Comparison of ENCODE assay signal across 10 mouse cellular contexts in genomic region chr7:6285366-6285765, GRCm38 (mm10). TPM values are rescaled to one million over a fixed set of nuclear protein-coding genes. Genes with fewer than 3 reads are reported as not detected.
DNase-seq lines count a peak whose midpoint lies in the region; ATAC-seq lines count a peak whose summit lies in the region.
"Had no signal": no experiment of that assay in that cellular context is flagged by ENCODE, and none has a peak within 500 bp of the region (broad histone marks: within the 10 kb centered on the region; RNA-seq: fewer than 3 reads in every experiment).

No protein-coding gene starts in this region.

- 0 out of 2 replicates have a peak overlapping the region, but pooled peaks have one; percentile 71 for H3K4me2 ChIP-seq in forebrain, embryonic 13.5 days
- H3K4me2 ChIP-seq in forebrain, embryonic 16.5 days (ENCODE audit: low read length), result no peak overlapping the region
- H3K4me2 ChIP-seq in midbrain, embryonic 12.5 days (replicated peaks), result peak overlapping the region; percentile 81
- no peak overlapping the region for H3K4me2 ChIP-seq in midbrain, embryonic 16.5 days (ENCODE audit: low read length)
- peak overlapping the region; percentile 76; the same call in 1 of the 2 replicates for H3K4me2 ChIP-seq in limb, embryonic 13.5 days (replicated peaks)

- no peak overlapping the region for H3K27ac ChIP-seq in forebrain, embryonic 13.5 days
- no peak overlapping the region for H3K27ac ChIP-seq in forebrain, embryonic 16.5 days (ENCODE audit: low read length)
- H3K27ac ChIP-seq in midbrain, embryonic 12.5 days (replicated peaks), result no peak overlapping the region
- H3K27ac ChIP-seq in midbrain, embryonic 16.5 days (ENCODE audit: low read length), result no peak overlapping the region
- no peak overlapping the region; the same call in 1 of the 2 replicates for H3K27ac ChIP-seq in limb, embryonic 13.5 days

- H3K36me3 ChIP-seq in forebrain, embryonic 13.5 days (ENCODE audit: poor library complexity, severe bottlenecking), result no peaks in the 10 kb centered on the region
- no peaks in the 10 kb centered on the region for H3K36me3 ChIP-seq in forebrain, embryonic 16.5 days (ENCODE audit: control insufficient read depth, insufficient read depth)
- peaks cover 4% of the 10 kb centered on the region; the same call in 1 of the 2 replicates for H3K36me3 ChIP-seq in midbrain, embryonic 12.5 days
- H3K36me3 ChIP-seq in midbrain, embryonic 16.5 days (ENCODE audit: control insufficient read depth, insufficient read depth, low read length), result no peaks in the 10 kb centered on the region; the same call in 1 of the 2 replicates
- peaks cover 6% of the 10 kb centered on the region for H3K36me3 ChIP-seq in limb, embryonic 13.5 days
- H3K36me3 ChIP-seq in splenic B cell, adult 2 months (ENCODE audit: control insufficient read depth, insufficient read depth, low read length, poor library complexity, severe bottlenecking), result no peaks in the 10 kb centered on the region

- peak; percentile 86 for DNase-seq in splenic B cell, adult 2 months (ENCODE audit: low read depth, low spot score)
- no peak for DNase-seq in retina, embryonic 14.5 days (ENCODE audit: low spot score)
- no peak for DNase-seq in adrenal gland, adult (ENCODE audit: inconsistent age in 2 of 2, low spot score in 1 of 2)
- DNase-seq: gastrocnemius, postnatal 25 days; retina, postnatal 1 day had no signal

- peaks cover 23% of the 10 kb centered on the region for H3K4me1 ChIP-seq in forebrain, embryonic 13.5 days
- H3K4me1 ChIP-seq in forebrain, embryonic 16.5 days (replicated peaks; ENCODE audit: control insufficient read depth, insufficient read depth, low read length), result peaks cover 21% of the 10 kb centered on the region
- H3K4me1 ChIP-seq in midbrain, embryonic 12.5 days, result peaks cover 14% of the 10 kb centered on the region
- H3K4me1 ChIP-seq in midbrain, embryonic 16.5 days (ENCODE audit: control insufficient read depth, insufficient read depth, low read length), result peaks cover 20% of the 10 kb centered on the region
- peaks cover 17% of the 10 kb centered on the region for H3K4me1 ChIP-seq in limb, embryonic 13.5 days

- H3K9ac ChIP-seq in forebrain, embryonic 13.5 days, result no peak overlapping the region
- H3K9ac ChIP-seq in forebrain, embryonic 16.5 days (replicated peaks; ENCODE audit: low read depth, low read length), result no peak overlapping the region
- no peak overlapping the region for H3K9ac ChIP-seq in midbrain, embryonic 12.5 days (replicated peaks)
- no peak overlapping the region for H3K9ac ChIP-seq in midbrain, embryonic 16.5 days (ENCODE audit: low read depth, low read length)
- no peak overlapping the region for H3K9ac ChIP-seq in limb, embryonic 13.5 days

- WGBS in forebrain, embryonic 13.5 days, result 88% methylated on average over 6 of the region's 6 CpGs
- WGBS in forebrain, embryonic 16.5 days, result 91% methylated on average over 6 of the region's 6 CpGs
- WGBS in midbrain, embryonic 12.5 days, result 91% methylated on average over 6 of the region's 6 CpGs
- 93% methylated on average over 6 of the region's 6 CpGs for WGBS in midbrain, embryonic 16.5 days
- WGBS in limb, embryonic 13.5 days, result 89% methylated on average over 6 of the region's 6 CpGs

- H3K27me3 ChIP-seq in forebrain, embryonic 13.5 days, result no peaks in the 10 kb centered on the region
- H3K27me3 ChIP-seq in forebrain, embryonic 16.5 days (replicated peaks; ENCODE audit: control insufficient read depth, insufficient read depth, low read length), result no peaks in the 10 kb centered on the region
- no peaks in the 10 kb centered on the region for H3K27me3 ChIP-seq in midbrain, embryonic 12.5 days
- H3K27me3 ChIP-seq in midbrain, embryonic 16.5 days (ENCODE audit: control insufficient read depth, insufficient read depth, low read depth, low read length), result no peaks in the 10 kb centered on the region
- H3K27me3 ChIP-seq in limb, embryonic 13.5 days, result no peaks in the 10 kb centered on the region
- no peaks in the 10 kb centered on the region for H3K27me3 ChIP-seq in splenic B cell, adult 2 months (ENCODE audit: control insufficient read depth, insufficient read depth, low read length, poor library complexity, severe bottlenecking)

- no peaks in the 10 kb centered on the region for H3K9me3 ChIP-seq in forebrain, embryonic 13.5 days (replicated peaks)
- no peaks in the 10 kb centered on the region for H3K9me3 ChIP-seq in forebrain, embryonic 16.5 days (ENCODE audit: control insufficient read depth, low read length)
- H3K9me3 ChIP-seq in midbrain, embryonic 12.5 days, result no peaks in the 10 kb centered on the region
- H3K9me3 ChIP-seq in midbrain, embryonic 16.5 days (replicated peaks; ENCODE audit: control insufficient read depth, low read length, poor library complexity, severe bottlenecking), result no peaks in the 10 kb centered on the region
- H3K9me3 ChIP-seq in limb, embryonic 13.5 days, result no peaks in the 10 kb centered on the region

- no peak overlapping the region for H3K4me3 ChIP-seq in forebrain, embryonic 13.5 days
- H3K4me3 ChIP-seq in forebrain, embryonic 16.5 days (replicated peaks; ENCODE audit: low read length), result no peak overlapping the region
- no peak overlapping the region; the same call in 1 of the 2 replicates for H3K4me3 ChIP-seq in midbrain, embryonic 12.5 days
- no peak overlapping the region for H3K4me3 ChIP-seq in midbrain, embryonic 16.5 days (ENCODE audit: low read depth, low read length)
- peak overlapping the region; percentile 55; the same call in 1 of the 2 replicates for H3K4me3 ChIP-seq in limb, embryonic 13.5 days

- no peak for ATAC-seq in forebrain, embryonic 13.5 days
- ATAC-seq in forebrain, embryonic 16.5 days, result no peak
- no peak for ATAC-seq in midbrain, embryonic 12.5 days (ENCODE audit: low FRiP score, low read depth)
- ATAC-seq in midbrain, embryonic 16.5 days, result no peak
- ATAC-seq in limb, embryonic 13.5 days (ENCODE audit: low FRiP score, low read depth), result no peak

RNA-seq across cellular contexts. Expression of gene Zfp667, which starts 1.0 kb away (rescaled TPM):
- polyA plus RNA-seq in forebrain, embryonic 13.5 days (2015; fragmentation: Nextera tagmentation; extraction: Ambion mirVana), result 14.8 and 16.5 TPM in 2 replicates
- 13.0 and 17.1 TPM in 2 replicates for polyA plus RNA-seq in forebrain, embryonic 16.5 days (2015; fragmentation: Nextera tagmentation; extraction: Ambion mirVana)
- 11.4 and 14.2 TPM in 2 replicates for polyA plus RNA-seq in midbrain, embryonic 12.5 days (2016; fragmentation: Nextera tagmentation; extraction: Ambion mirVana)
- polyA plus RNA-seq in midbrain, embryonic 16.5 days (2015; fragmentation: Nextera tagmentation; extraction: Ambion mirVana), result 14.9 and 17.7 TPM in 2 replicates
- 10.0 and 11.9 TPM in 2 replicates for polyA plus RNA-seq in limb, embryonic 13.5 days (2015; fragmentation: Nextera tagmentation; extraction: Ambion mirVana)

RNA-seq across cellular contexts. Expression of gene Epp13, which starts 32.9 kb away (rescaled TPM):
- polyA plus RNA-seq in forebrain, embryonic 13.5 days (2015; fragmentation: Nextera tagmentation; extraction: Ambion mirVana), result not detected in 2 replicates
- polyA plus RNA-seq in forebrain, embryonic 16.5 days (2015; fragmentation: Nextera tagmentation; extraction: Ambion mirVana), result not detected in 2 replicates
- not detected in 2 replicates for polyA plus RNA-seq in midbrain, embryonic 12.5 days (2016; fragmentation: Nextera tagmentation; extraction: Ambion mirVana)
- not detected in 2 replicates for polyA plus RNA-seq in midbrain, embryonic 16.5 days (2015; fragmentation: Nextera tagmentation; extraction: Ambion mirVana)
- not detected in 2 replicates for polyA plus RNA-seq in limb, embryonic 13.5 days (2015; fragmentation: Nextera tagmentation; extraction: Ambion mirVana)

RNA-seq across cellular contexts. Expression of gene Zfp583, which starts 45.7 kb away (rescaled TPM):
- polyA plus RNA-seq in forebrain, embryonic 13.5 days (2015; fragmentation: Nextera tagmentation; extraction: Ambion mirVana), result 9.2 and 9.9 TPM in 2 replicates
- 14.5 and 15.8 TPM in 2 replicates for polyA plus RNA-seq in forebrain, embryonic 16.5 days (2015; fragmentation: Nextera tagmentation; extraction: Ambion mirVana)
- 7.9 and 8.7 TPM in 2 replicates for polyA plus RNA-seq in midbrain, embryonic 12.5 days (2016; fragmentation: Nextera tagmentation; extraction: Ambion mirVana)
- polyA plus RNA-seq in midbrain, embryonic 16.5 days (2015; fragmentation: Nextera tagmentation; extraction: Ambion mirVana), result 16.9 and 17.4 TPM in 2 replicates
- polyA plus RNA-seq in limb, embryonic 13.5 days (2015; fragmentation: Nextera tagmentation; extraction: Ambion mirVana), result 9.3 and 9.6 TPM in 2 replicates

RNA-seq across cellular contexts. Expression of gene Gm3854, which starts 58.2 kb away (rescaled TPM):
- 4.1 and 4.9 TPM in 2 replicates for polyA plus RNA-seq in forebrain, embryonic 13.5 days (2015; fragmentation: Nextera tagmentation; extraction: Ambion mirVana)
- polyA plus RNA-seq in forebrain, embryonic 16.5 days (2015; fragmentation: Nextera tagmentation; extraction: Ambion mirVana), result 5.2 and 5.8 TPM in 2 replicates
- polyA plus RNA-seq in midbrain, embryonic 12.5 days (2016; fragmentation: Nextera tagmentation; extraction: Ambion mirVana), result 4.5 and 4.8 TPM in 2 replicates
- 8.6 TPM in 2 replicates for polyA plus RNA-seq in midbrain, embryonic 16.5 days (2015; fragmentation: Nextera tagmentation; extraction: Ambion mirVana)
- polyA plus RNA-seq in limb, embryonic 13.5 days (2015; fragmentation: Nextera tagmentation; extraction: Ambion mirVana), result 3.2 and 3.3 TPM in 2 replicates

Comparison
In these comparisons a context has a peak if more than half of its experiments do, and no peak if none do; other contexts are left out.
1. H3K4me2 ChIP-seq: peak in forebrain, embryonic 13.5 days (single experiment), midbrain, embryonic 12.5 days (single experiment) and limb, embryonic 13.5 days (single experiment); none in forebrain, embryonic 16.5 days (single experiment) and midbrain, embryonic 16.5 days (single experiment).